Mouse (Mus musculus) embryonic facial prominence, embryonic 15.5 days (tissue): ENCODE data around the gene Grtp1. TPM values are rescaled to one million over a fixed set of nuclear protein-coding genes. Genes with fewer than 3 reads are reported as not detected.

Experiments
- ATAC-seq: fragments of 200-750 bp; cut with Nextera tagmentation; 2 replicates; pipeline ENCODE4 v1.8.0; 2017; ENCODE audit warnings: low read depth, moderate TSS enrichment; ENCODE audit not compliant: insufficient number of reproducible peaks, low FRiP score, low TSS enrichment
- H3K27ac ChIP-seq: fragments of 300-500 bp; sonication (generic); replicated peaks from 2 replicates; pipeline ENCODE4 v1.5.1; 2015; ENCODE audit warnings: mild to moderate bottlenecking, inconsistent platforms
- H3K27me3 ChIP-seq: fragments of 300-500 bp; sonication (generic); 2 replicates; pipeline ENCODE4 v1.6.1; 2015; ENCODE audit warnings: inconsistent platforms
- H3K36me3 ChIP-seq: fragments of 300-500 bp; sonication (generic); 2 replicates; pipeline ENCODE4 v1.6.1; 2015; ENCODE audit warnings: mild to moderate bottlenecking, inconsistent platforms
- H3K4me1 ChIP-seq: fragments of 300-500 bp; sonication (generic); 2 replicates; pipeline ENCODE4 v1.6.1; 2015; ENCODE audit warnings: inconsistent platforms
- H3K4me2 ChIP-seq: fragments of 300-500 bp; sonication (generic); replicated peaks from 2 replicates; pipeline ENCODE4 v1.6.1; 2015; ENCODE audit warnings: mild to moderate bottlenecking, inconsistent platforms
- H3K4me3 ChIP-seq: fragments of 300-500 bp; sonication (generic); replicated peaks from 2 replicates; pipeline ENCODE4 v1.5.1; 2015; ENCODE audit warnings: mild to moderate bottlenecking, inconsistent platforms
- H3K9ac ChIP-seq: fragments of 300-500 bp; sonication (generic); 2 replicates; pipeline ENCODE4 v1.6.1; 2015; ENCODE audit warnings: inconsistent platforms
- H3K9me3 ChIP-seq: fragments of 300-500 bp; sonication (generic); replicated peaks from 2 replicates; pipeline ENCODE4 v1.6.1; 2016; ENCODE audit warnings: inconsistent platforms
- WGBS: fragments of 180-500 bp; shearing (Covaris S2); methylation state at CpG from one replicate; pipeline ENCODE4 v1.1.7; 2015; 5-methylcytosine and 5-hydroxymethylcytosine counted together
- polyA plus RNA-seq: library from polyadenylated mRNA; unstranded; fragments of >200 nt; fragmentation: Nextera tagmentation; extraction: Ambion mirVana; gene quantifications from 2 replicates; pipeline ENCODE4 v1.2.1, GENCODE M21; 2015

Grtp1 gene
- 15.4 and 16.1 TPM in 2 replicates for polyA plus RNA-seq

DNA sequence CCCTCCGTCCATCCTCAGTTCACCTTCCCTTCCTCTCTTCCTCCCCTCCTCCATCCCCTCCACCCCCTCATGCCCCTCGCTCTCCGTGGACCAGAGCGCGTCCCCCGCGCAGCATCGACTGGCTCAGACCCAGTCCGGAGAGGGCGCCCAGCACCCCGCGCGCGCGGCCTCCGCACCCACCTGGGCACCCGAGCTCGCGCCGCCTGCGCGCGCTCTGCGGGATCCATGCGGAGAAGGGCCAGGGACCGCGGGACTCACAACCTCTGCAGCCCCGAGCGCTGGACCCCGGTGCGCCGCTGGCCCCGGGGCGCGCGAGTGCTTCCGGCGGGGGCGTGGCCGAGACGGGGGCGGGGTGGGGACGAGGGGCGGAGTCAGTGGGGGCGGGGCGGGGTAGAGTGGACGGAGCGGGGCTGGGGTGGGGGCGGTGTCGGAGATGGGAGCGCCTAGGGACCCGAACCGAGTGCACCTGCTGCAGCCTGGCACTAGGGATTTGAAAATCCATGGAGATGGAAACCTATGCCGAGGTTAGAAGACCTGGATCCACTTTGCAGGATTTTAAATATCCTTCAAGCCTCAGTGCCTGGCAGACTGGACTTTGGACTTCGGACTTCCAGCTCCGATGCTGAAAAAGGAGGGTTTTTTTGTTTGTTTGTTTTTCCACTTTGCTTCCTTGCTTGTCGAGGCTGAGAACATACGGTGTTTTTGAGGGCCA lies at the start of gene Grtp1:
TSS of gene Grtp1 (minus strand) at position 320 of the 712 bp plus-strand sequence.
- peak; percentile 40 for ATAC-seq
- no peaks in the 10 kb centered on the region for H3K9me3 ChIP-seq
- WGBS, result under 1% methylated on average over 35 of the region's 58 CpGs
- peak within 1 kb of the TSS; percentile 47 for H3K9ac ChIP-seq
- H3K27ac ChIP-seq, result no peak within 1 kb of the TSS
- H3K4me3 ChIP-seq, result peak within 1 kb of the TSS; percentile 75
- H3K36me3 ChIP-seq, result no peaks in the 10 kb centered on the region
- H3K4me2 ChIP-seq, result peak within 1 kb of the TSS; percentile 95
- peaks cover 24% of the 10 kb centered on the region for H3K27me3 ChIP-seq
- H3K4me1 ChIP-seq, result peaks cover 16% of the 10 kb centered on the region

DNA sequence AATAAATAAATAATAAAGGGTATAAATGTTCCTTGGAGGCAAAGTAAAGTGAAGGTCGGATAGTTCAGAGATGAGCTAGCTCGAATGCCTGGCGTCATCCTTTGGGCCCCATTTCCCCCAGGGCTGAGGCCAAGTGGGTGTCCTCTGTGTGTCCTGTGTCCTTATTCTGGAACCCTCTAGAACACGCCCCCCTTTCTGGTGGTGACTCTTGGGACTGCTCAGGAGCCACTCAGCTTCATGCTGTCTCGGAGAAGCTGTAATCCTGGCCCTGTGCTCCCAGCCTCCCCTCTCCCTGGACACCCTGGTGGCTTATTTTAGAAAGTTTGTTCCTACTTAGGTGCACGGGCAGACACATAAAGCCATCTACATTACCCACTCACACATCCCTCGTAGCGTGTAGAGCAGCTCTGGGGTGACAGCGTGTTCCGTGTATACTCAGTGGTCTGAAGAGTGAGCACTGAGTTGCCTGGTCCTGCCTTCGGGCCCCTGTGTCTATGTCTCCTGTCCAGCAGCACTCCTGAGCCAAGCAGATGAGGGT lies 44.0 kb upstream of the Grtp1 start:
- Histone ChIP-seq H3K27ac (no peak overlapping the region), H3K36me3 (no peaks in the 10 kb centered on the region), H3K27me3 (no peaks in the 10 kb centered on the region), H3K9me3 (no peaks in the 10 kb centered on the region), H3K9ac (no peak overlapping the region), H3K4me3 (no peak overlapping the region), H3K4me1 (no peaks in the 10 kb centered on the region), H3K4me2 (no peak overlapping the region)
- no peak for ATAC-seq
- 83% methylated on average over 11 of the region's 11 CpGs for WGBS

DNA sequence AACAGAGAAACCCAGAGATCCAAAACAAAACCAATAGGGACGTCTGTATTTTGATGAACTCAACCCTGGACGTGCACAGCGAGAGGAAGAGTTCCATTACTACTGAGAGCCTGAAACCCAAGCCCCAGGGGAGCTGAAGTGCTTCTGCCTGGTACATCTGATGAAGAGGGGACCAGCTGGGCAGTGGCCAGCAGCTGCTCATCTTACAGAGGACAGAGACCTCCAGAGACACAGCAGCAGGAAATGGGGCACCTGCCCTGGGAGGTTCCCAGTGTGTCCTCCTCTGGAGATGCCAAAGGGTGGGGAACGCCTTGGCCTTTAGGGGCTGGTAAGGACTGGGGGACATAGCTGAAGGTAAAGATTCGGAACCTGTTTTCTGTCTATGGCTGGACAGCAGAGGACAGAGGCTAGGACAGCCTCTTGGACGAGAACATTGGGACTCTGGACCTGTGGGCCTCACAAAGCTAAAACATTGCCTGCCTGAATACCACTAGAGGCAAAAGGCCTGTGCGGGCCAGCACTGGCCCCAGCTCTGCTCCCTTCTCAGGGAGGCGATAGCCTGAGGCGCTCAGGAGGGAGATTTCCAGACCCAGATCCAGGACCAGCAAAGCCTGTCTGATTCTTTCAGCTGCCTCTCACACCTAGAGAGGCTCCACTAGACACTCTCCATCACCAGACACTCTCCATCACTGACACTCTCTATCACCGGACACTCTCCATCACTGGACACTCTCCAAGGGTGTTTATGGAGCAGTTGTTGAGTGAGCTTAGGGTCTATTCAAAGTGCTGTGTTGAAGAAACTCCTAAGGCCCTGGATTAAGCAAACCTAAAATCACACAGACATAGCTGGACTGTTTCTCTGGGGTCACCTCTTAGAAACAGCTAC lies 42.8 kb upstream of the Grtp1 start:
- Histone ChIP-seq H3K27me3 (no peaks in the 10 kb centered on the region), H3K4me3 (no peak overlapping the region), H3K4me1 (no peaks in the 10 kb centered on the region), H3K36me3 (no peaks in the 10 kb centered on the region), H3K4me2 (no peak overlapping the region), H3K9ac (no peak overlapping the region), H3K27ac (no peak overlapping the region), H3K9me3 (no peaks in the 10 kb centered on the region)
- 73% methylated on average over 10 of the region's 10 CpGs for WGBS
- ATAC-seq, result no peak

DNA sequence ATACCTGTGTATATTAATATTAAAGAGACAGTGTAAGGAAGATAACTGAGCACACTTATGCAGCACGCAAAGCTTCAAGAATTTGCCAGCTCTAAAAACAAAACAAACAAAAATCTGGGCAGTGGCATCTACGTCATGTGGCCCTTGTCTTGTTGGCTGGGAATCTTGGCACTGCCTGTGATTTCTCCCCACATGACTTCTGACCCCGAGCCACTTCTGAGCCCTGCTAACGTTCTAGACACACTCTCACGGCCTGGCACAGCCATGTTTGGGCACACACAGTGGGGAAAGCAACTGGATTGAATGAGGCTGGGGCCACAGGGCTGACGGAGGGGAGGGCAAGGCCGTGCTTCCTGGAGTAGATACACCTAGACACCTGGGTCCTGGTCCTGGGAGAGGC lies 40.3 kb upstream of the Grtp1 start:
- H3K4me1 ChIP-seq, result no peaks in the 10 kb centered on the region
- no peak overlapping the region for H3K27ac ChIP-seq
- H3K27me3 ChIP-seq, result no peaks in the 10 kb centered on the region
- ATAC-seq, result no peak
- H3K36me3 ChIP-seq, result no peaks in the 10 kb centered on the region
- no peak overlapping the region for H3K4me2 ChIP-seq
- H3K4me3 ChIP-seq, result no peak overlapping the region
- WGBS, result 73% methylated on average over 7 of the region's 7 CpGs
- no peaks in the 10 kb centered on the region for H3K9me3 ChIP-seq
- no peak overlapping the region for H3K9ac ChIP-seq

DNA sequence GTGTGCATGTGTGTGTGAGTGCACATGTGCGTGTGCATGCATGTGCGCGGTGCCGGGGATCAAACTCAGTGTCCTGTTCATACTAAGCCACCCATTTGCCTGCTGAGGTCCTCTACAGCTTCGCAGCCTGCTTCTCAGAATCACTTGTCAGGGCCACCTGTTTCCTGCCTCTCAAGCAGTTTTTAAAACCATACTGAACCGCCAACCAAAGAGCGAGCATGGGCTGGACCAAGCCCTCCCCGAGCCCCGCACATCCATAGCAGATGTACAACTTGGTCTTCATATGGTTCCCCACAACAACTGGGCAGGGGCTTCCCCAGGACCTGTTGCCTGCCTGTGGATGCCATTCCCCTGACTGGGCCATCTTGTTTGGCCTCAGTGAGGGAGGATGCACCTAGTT lies 39.6 kb upstream of the Grtp1 start:
- Histone ChIP-seq H3K9me3 (no peaks in the 10 kb centered on the region), H3K4me1 (no peaks in the 10 kb centered on the region), H3K36me3 (no peaks in the 10 kb centered on the region), H3K27me3 (no peaks in the 10 kb centered on the region; the same call in 1 of the 2 replicates), H3K4me3 (no peak overlapping the region), H3K9ac (no peak overlapping the region), H3K4me2 (no peak overlapping the region), H3K27ac (no peak overlapping the region)
- 92% methylated on average over 9 of the region's 9 CpGs for WGBS
- no peak for ATAC-seq

DNA sequence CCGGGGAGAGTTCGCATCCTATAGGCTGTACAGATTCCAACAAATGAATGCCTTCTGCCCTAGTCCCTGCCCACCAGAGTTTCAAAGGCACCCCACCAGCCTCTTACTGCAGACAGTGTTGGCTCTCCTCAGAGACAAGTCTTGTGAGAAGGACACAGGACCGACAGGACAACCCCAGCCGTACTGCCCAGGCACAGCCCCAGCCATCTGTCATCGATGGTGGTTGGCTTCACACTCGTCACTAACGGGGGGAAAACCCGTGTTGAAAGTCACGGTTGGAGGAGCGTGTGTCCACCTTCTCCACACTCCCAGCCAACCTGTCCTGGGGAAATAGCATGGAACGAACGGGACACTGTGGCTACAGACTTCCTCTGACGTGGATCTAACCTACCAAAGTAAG lies 34.4 kb upstream of the Grtp1 start:
- 87% methylated on average over 13 of the region's 13 CpGs for WGBS
- H3K9ac ChIP-seq, result no peak overlapping the region

DNA sequence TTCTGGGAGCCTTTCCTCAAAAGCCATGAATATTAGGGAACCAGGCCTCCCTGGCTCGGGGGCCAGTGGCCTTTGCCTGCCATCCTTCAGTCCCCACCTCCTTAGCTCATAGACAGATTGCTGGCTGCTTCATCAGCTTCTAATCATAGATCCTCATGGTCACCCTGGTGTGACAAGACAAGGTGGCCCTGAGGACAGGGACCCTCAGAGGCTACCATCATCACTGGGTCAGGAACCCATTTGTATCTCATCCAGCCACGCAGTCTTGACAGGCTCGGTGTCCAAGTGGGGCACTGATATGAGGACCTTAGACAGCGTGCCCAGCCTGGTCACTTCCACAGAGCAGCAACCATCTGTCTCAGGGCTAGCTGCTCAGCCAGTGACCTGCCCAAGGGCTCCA lies 30.1 kb upstream of the Grtp1 start:
- Histone ChIP-seq H3K9me3 (no peaks in the 10 kb centered on the region), H3K4me3 (no peak overlapping the region), H3K27ac (no peak overlapping the region), H3K36me3 (no peaks in the 10 kb centered on the region), H3K27me3 (no peaks in the 10 kb centered on the region; the same call in 1 of the 2 replicates), H3K4me1 (0 out of 2 replicates have a peak, but pooled peaks cover 7% of the 10 kb centered on the region), H3K4me2 (no peak overlapping the region), H3K9ac (no peak overlapping the region)
- ATAC-seq, result no peak
- WGBS, result 90% methylated on average over 4 of the region's 4 CpGs

More for the DNA sequence above, 34.4 kb upstream of the Grtp1 start:
- Histone ChIP-seq H3K4me1 (no peaks in the 10 kb centered on the region), H3K4me2 (no peak overlapping the region), H3K36me3 (no peaks in the 10 kb centered on the region), H3K9me3 (no peaks in the 10 kb centered on the region), H3K27ac (no peak overlapping the region), H3K4me3 (no peak overlapping the region), H3K27me3 (no peaks in the 10 kb centered on the region; the same call in 1 of the 2 replicates)
- no peak for ATAC-seq

DNA sequence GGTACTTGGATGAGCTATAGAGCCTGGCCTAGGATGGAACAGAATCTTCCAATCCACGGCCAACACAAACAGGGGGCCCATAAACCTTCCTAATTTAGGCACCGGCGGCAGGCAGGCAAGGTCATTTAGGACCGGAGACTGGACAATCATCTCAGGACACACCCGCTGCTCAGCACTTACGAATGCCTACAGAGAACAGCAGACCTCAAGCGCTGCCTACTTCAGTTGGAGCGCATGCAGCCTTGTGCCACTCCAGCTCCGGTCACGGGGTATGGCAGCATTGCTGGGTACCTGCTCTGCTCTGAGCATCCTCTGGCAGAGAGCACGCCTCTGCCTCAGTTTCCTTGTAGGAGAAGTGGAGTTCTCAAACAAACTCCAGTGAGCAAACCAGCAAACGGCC lies 29.4 kb upstream of the Grtp1 start:
- Histone ChIP-seq H3K4me2 (no peak overlapping the region), H3K4me3 (no peak overlapping the region), H3K36me3 (no peaks in the 10 kb centered on the region), H3K27ac (no peak overlapping the region), H3K4me1 (0 out of 2 replicates have a peak, but pooled peaks cover 7% of the 10 kb centered on the region), H3K9me3 (no peaks in the 10 kb centered on the region), H3K27me3 (peaks cover 3% of the 10 kb centered on the region; the same call in 1 of the 2 replicates), H3K9ac (no peak overlapping the region)
- no peak for ATAC-seq
- 88% methylated on average over 12 of the region's 12 CpGs for WGBS

DNA sequence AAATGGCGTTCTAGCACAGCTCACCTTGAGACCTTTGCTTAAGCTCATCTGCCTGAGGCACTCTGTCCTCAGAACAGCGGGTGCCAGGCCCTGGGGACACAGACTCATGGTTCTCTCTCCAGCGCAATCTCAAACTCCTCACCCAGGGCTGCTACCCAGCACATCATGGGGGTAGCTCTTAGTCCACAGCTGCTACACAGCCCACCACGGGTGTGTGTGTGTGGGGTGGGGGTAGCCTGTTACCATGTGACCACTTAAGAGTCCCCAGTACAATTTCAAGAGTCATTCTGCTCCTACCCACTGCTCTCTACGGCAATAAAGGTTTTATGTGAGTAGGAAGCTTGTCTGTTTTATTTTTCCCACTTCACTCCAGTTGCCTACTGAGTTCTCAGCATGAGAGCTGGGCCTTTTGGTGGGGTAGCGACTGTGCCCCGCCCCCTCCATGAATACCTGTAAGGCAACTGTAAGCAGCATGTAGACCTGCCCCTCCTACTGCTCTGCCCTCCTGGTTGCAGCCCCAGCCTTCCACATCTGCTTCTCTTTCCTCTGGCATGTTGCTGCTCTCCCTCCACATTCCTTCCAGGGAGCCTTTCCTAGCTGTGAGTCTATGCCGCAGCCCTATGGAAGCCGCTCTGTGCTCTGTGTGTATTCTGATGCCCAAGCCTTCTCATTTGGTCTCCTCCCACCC lies 28.6 kb upstream of the Grtp1 start:
- Histone ChIP-seq H3K9ac (no peak overlapping the region), H3K27ac (no peak overlapping the region), H3K4me2 (no peak overlapping the region), H3K4me3 (no peak overlapping the region), H3K9me3 (no peaks in the 10 kb centered on the region), H3K27me3 (peaks cover 6% of the 10 kb centered on the region; the same call in 1 of the 2 replicates), H3K36me3 (no peaks in the 10 kb centered on the region), H3K4me1 (0 out of 2 replicates have a peak, but pooled peaks cover 7% of the 10 kb centered on the region)
- ATAC-seq, result no peak
- 43% methylated on average over 9 of the region's 9 CpGs for WGBS

DNA sequence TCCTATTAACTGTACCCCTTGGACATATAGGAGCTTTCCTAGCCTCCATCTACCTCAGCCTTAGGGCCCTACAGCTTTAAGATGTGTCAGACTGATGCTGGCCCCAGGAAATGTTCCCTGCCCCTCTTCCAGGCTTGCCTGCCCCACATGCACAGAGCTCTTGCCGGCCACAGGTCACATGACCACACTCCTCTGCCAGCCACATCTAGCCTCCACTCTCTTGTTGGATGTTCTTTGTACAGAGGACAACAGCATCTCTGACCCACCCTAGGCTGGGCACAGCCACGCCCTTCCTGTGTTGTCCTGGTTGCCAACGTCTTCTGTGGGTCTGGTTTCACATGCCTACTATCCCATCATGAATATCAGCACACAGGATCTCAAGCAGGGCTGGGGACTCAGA lies 26.8 kb upstream of the Grtp1 start:
- H3K36me3 ChIP-seq, result no peaks in the 10 kb centered on the region
- 60% methylated on average over 3 of the region's 3 CpGs for WGBS
- no peak overlapping the region for H3K27ac ChIP-seq
- no peak overlapping the region for H3K4me3 ChIP-seq
- no peak for ATAC-seq
- no peak overlapping the region for H3K4me2 ChIP-seq
- peaks cover 6% of the 10 kb centered on the region; the same call in 1 of the 2 replicates for H3K27me3 ChIP-seq
- 0 out of 2 replicates have a peak, but pooled peaks cover 7% of the 10 kb centered on the region for H3K4me1 ChIP-seq
- no peaks in the 10 kb centered on the region for H3K9me3 ChIP-seq
- H3K9ac ChIP-seq, result no peak overlapping the region
